Mouse (Mus musculus): ENCODE measurements around the gene Samd14.

The Samd14 gene

GRCm38 (mm10) chr11:95009629-95010014 lies at the start of gene Samd14:
TSS of gene Samd14 (plus strand) at chr11:95009879.
- DNase-seq, result peak; percentile 85

DNA sequence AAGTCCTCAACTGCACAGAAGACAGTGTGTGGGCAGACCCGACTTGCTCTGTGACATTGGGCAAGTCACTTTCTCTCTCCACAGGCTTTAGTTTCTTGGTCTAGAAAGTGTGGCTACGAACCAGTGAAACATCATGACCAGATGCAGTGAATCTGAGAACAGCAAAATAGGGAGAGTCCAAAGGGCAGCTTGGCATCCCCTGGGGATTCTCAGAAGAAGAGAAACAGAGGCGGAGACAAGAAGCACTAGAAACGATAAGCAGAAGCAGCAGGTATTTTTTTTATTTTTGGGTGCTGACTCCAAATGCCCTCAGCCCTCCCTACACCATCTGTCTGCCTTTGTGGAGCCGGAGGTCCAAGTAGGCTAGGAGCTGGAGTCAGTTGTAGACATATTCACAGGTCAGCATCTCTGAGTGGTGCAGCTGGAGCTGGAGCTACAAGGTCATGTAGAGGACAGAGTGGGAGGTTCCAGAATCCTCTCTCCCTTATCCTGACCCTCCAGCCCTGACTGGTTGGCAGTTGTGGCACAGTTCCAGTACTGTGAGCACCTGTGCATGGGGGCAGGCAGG lies 47.1 kb upstream of the Samd14 start:
- peak; percentile 18 for DNase-seq

- DNase-seq, result no peak
Observed at GRCm38 (mm10) chr11:94967419-94967818, 42.3 kb upstream of the Samd14 start, which contains the start of gene Hils1. TSS of gene Hils1 (plus strand) at chr11:94967593.

DNA sequence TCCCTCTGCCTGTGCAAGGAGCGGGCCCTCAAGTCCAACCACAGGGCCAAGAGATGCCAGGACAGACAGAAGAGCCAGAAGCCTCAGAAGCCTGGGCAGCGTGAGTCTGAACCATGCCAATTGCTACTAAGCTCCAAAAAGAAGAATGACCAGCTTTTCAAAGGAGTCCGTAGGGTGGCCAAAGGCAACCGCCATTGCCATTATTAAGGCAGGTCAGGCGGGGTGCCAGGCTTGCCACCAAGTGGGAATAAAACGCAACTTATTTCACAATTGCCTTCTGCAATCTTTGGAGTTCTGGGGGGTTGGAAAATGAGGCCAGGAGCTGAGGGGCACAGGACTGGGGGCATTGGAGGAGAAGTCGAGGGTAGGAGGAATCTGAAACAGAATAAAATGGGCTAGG lies 41.5 kb upstream of the Samd14 start:
- peak; percentile 35 for DNase-seq

DNA sequence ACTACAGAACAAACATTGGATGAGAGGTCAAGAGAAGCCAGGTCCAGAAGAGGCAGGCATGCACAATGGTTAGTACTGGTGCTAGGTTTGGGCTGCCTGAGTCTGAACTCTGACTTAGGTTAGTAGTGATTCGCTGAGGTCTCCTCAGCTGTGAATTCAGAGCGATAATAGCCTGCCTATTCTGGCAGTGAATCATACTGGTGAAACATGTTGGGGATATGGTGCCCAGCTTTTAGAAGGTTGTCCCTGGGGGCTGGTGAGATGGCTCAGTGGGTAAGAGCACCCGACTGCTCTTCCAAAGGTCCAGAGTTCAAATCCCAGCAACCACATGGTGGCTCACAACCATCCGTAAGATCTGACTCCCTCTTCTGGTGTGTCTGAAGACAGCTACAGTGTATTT lies 40.0 kb upstream of the Samd14 start:
- peak; percentile 28 for DNase-seq

DNA sequence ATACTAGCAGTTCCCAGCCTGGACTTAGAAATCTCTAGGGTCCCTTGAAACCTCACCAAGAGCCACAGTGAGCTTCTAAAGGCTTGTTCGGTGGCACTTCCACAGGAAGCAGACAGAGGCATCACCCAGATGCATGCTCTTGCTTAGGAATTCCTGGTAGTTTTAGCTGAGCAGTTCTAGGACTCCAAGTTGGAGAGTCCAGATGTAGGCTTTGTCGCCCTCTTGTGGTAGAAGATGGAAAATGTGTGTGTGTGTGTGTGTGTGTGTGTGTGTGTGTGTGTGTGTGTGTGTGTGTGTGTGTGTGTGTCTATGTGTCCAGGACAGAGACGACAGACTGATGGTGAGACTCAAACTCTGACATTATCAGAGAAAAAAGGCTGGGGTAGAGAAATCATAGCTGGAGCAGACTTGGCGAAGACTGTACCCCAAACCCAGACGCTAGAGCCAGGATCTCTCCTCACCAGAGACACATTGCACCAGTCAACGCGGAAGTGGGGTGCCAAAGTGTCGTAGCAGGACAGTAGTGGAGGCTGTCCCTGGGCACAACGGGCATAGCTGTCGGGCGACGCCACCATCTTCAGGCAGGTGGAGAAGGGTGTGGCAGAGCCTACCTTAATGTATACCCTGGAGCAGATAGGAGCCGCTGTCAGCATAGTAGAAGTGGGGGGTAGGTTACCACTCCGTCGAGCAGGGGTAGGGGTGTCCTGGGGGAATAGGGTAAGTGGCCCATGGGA lies 39.3 kb upstream of the Samd14 start:
- DNase-seq, result peak; percentile 62

DNA sequence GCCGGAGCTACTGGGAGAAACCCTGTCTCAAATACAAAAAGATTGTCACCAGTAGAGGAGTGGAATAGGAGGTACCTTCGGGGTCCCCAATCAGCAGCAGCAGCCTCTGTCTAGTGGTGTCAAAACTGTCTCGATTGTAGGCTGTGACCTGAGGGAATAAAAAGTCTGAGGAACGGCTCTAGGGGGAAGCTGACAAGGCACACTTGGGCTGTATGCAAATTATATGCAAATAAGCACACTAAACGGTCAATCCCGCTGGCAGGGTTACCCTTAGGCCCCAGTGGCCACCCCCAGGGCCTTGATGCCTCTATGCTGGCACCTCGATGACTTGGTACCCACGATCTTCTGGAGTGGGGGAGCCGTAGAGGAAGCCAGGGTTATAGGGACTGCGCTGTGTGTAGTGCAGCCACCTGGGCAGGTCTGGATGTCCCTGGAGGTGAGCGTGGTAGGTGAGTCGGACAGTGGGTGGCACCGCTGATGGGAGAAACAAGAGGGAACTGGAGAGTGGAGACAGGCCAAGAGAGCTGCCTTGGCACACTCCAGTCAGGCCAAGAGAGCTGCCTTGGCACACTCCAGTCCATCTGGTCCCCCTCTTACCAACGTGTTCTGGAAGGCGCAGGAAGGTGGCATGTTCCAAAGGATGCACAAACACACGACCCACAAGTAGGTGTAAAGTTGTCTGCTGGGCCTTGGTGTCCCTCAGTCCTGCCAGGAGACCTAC lies 37.6 kb upstream of the Samd14 start:
- peak; percentile 80 for DNase-seq

DNA sequence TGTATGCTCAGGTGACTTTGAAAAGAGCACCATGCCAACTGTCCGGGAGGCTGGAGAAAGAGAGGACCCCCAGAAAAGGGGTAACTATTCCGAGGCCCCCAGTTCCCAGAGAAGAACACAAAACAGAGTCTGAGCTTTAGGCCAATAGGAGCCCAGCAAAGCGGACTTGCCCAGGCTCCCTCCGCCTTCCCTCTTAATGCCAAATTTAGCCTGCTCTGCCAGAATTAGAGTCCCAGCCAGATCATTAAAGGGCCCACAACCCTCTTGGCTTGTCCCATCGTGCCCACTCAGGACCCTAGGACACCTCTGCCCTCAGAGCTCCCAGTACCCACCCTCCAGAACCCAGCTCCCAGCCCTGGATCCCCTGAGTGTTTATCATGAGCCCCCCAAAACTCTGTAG lies 36.8 kb upstream of the Samd14 start:
- DNase-seq, result peak; percentile 51

DNA sequence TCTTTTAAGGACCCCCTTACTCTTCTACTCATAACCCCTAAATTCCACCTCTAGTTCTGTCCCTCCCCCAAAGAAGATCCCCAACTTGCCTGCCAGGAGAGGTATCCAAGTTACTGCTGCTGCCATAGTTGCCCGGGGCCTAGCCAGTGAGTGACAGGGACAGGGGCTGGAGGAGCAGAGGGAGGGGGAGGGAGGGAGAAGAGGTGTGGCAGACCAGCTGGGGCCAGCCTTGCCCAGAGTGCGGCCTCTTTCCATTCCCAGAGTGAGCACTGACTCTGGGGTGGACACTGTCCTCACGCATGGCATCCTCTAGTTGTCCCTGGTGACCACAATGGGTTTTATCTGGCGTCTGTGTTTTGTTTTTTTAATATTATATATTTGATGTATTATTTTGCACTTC lies 36.4 kb upstream of the Samd14 start:
- DNase-seq, result peak; percentile 28

DNA sequence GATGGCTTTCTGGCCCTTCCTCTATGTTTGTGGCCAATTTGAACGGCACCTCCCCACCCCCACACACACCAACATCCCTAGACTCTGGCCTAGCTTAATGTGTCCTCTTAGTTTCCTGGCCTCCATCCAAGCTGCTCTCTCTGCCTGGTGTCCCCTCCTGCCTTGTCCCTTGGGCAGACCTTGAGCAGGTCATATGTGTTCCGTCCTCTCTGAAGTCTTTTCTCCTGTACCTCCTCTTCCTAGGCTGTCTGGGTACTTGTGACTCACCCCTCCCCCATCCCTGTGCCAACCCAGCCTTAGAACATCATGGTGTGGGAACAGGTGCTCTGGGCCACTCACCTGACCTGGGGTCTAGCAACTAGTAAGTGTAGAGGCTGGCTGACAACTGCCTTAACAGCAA lies 34.7 kb upstream of the Samd14 start:
- peak; percentile 52 for DNase-seq

GRCm38 (mm10) chr11:94976199-94976598 lies 33.5 kb upstream of the Samd14 start, which contains the start of gene Sgca:
TSS of gene Sgca (minus strand) at chr11:94976327.
- DNase-seq, result peak; percentile 36

DNA sequence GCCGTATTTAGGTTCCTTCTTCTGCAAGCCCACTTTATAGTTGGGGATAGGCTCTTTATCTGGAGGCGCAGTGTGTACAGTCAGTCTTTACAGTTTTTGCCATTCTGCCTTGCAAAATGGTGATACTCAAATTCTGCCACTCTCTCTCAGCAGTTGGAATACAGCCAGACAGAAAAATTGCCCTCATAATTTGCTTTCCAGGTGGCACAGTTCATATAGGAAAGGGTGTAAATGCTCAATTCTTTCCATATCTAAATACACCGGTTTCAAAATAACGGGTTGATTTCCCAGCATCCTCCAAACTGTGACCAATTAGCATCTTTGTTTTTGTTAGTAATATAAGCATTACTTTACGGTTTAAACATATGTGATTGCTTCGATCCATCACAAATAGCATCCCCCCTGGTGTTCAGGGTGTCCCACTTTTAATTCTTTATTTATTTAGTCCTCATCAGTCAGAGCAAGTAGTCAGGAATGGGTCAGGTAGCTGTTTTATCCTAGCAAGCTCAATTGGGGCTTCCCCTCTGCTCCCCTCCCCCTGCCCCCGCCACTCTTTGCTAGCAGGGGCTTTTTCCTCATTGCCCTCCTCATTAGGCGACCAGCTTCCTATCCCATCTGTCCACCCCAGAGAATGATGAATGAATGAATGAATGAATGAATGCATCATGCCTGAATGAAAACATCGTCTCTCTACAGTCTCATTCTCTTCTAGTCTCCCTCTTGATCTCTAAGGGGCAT lies 31.3 kb upstream of the Samd14 start:
- DNase-seq, result peak; percentile 68

GRCm38 (mm10) chr11:94978947-94979346 lies 30.7 kb upstream of the Samd14 start:
- DNase-seq, result peak; percentile 98

GRCm38 (mm10) chr11:94979462-94980179 lies 30.1 kb upstream of the Samd14 start:
- peak; percentile 55 for DNase-seq

- no peak for DNase-seq
Observed at GRCm38 (mm10) chr11:94985140-94985539, 24.5 kb upstream of the Samd14 start.

- no peak for DNase-seq
Observed at GRCm38 (mm10) chr11:94985822-94986221, 23.9 kb upstream of the Samd14 start.

DNA sequence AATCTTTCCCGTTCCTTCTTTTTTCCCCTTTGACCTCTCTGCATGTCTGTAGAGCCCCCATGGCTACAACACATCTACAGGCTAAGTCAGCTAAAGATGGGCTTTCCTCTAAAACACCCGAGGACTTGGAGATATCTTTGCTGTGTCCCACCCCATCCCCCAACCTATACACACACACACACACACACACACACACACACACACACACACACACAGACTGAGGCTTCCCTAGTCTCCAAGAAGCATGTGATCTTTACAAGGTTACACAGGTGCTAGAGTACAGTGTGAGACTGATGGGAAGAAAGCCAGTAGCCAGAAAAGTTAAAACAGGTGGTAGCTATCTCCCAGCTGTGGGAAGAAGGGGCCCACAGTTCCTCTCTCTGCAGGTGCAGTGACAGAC lies 23.2 kb upstream of the Samd14 start:
- no peak for DNase-seq

- DNase-seq, result peak; percentile 48
Observed at GRCm38 (mm10) chr11:94987341-94987740, 22.3 kb upstream of the Samd14 start.

GRCm38 (mm10) chr11:94987851-94988250 lies 21.8 kb upstream of the Samd14 start:
- DNase-seq, result peak; percentile 58

GRCm38 (mm10) chr11:94988780-94989561 lies 20.7 kb upstream of the Samd14 start:
- DNase-seq, result peak; percentile 69

- peak; percentile 90 for DNase-seq
Observed at GRCm38 (mm10) chr11:94989562-94990017, 20.1 kb upstream of the Samd14 start.

Data from cerebellum, adult 9-11 months (tissue).